Mouse (Mus musculus) ES-E14 (cell line): ENCODE results near the gene Sapcd1. TPM values are rescaled to one million over a fixed set of nuclear protein-coding genes. Genes with fewer than 3 reads are reported as not detected.
"Not testable (repeated sequence)": the region's sequence is repeated elsewhere in the genome, so short reads cannot be mapped to it uniquely, and the experiment has no call there.

ENCODE experiments used
- DNase-seq: peaks from one replicate; pipeline ENCODE4 v3.0.0-alpha.2; 2013; ENCODE audit warnings: low read depth, low spot score
- H3K27ac ChIP-seq: 2 replicates; pipeline ENCODE4 v1.5.1; 2012; ENCODE audit warnings: low read depth, mild to moderate bottlenecking, low read length, moderate library complexity, mixed read lengths; ENCODE audit not compliant: poor library complexity, insufficient read depth, severe bottlenecking
- H3K36me3 ChIP-seq: 2 replicates; pipeline ENCODE4 v1.6.1; 2012; ENCODE audit warnings: mild to moderate bottlenecking, low read length, moderate library complexity, mixed read lengths; ENCODE audit not compliant: control insufficient read depth, poor library complexity, insufficient read depth, severe bottlenecking
- H3K4me1 ChIP-seq, 2 experiments: fragments of 150-350 bp in 1 of 2; sonication (generic) in 1 of 2; 2 replicates each; pipeline ENCODE4 v1.6.1; 2012; ENCODE audit warnings: low read length in 2 of 2, mild to moderate bottlenecking in 1 of 2, mixed read lengths in 1 of 2; ENCODE audit not compliant: control insufficient read depth in 2 of 2, insufficient read depth in 2 of 2, poor library complexity in 1 of 2
- H3K4me3 ChIP-seq, 2 experiments: fragments of 150-350 bp in 1 of 2; sonication (generic) in 1 of 2; 2 replicates each; pipeline ENCODE4 v1.5.1; 2012; ENCODE audit warnings: low read length in 2 of 2, low read depth in 1 of 2, mild to moderate bottlenecking in 1 of 2, mixed read lengths in 1 of 2; ENCODE audit not compliant: insufficient read depth in 1 of 2, poor library complexity in 1 of 2, severe bottlenecking in 1 of 2
- H3K9ac ChIP-seq: 2 replicates; pipeline ENCODE4 v1.6.1; 2012; ENCODE audit warnings: low read depth, mild to moderate bottlenecking, low read length, mixed read lengths; ENCODE audit not compliant: poor library complexity, insufficient read depth, severe bottlenecking
- H3K9me3 ChIP-seq: fragments of 150-350 bp; sonication (generic); 2 replicates; pipeline ENCODE4 v1.6.1; 2012; ENCODE audit warnings: low read depth, mild to moderate bottlenecking, low read length; ENCODE audit not compliant: control insufficient read depth, insufficient read depth
- CHD2 ChIP-seq: IDR thresholded peaks from 2 replicates; pipeline ENCODE4 v1.6.1; 2014; ENCODE audit warnings: mild to moderate bottlenecking, low read depth, low read length, inconsistent platforms
- HCFC1 ChIP-seq: IDR thresholded peaks from 2 replicates; pipeline ENCODE4 v1.6.1; 2012; ENCODE audit warnings: low read length, inconsistent platforms, borderline replicate concordance; ENCODE audit not compliant: insufficient read depth
- MAFK ChIP-seq: IDR thresholded peaks from 2 replicates; pipeline ENCODE4 v1.6.1; 2014; ENCODE audit warnings: mild to moderate bottlenecking, low read depth, low read length, inconsistent platforms; ENCODE audit not compliant: insufficient read depth
- ZC3H11A ChIP-seq: IDR thresholded peaks from 2 replicates; pipeline ENCODE4 v1.6.1; 2012; ENCODE audit warnings: low read depth, mild to moderate bottlenecking, inconsistent platforms, low read length, borderline replicate concordance
- ZNF384 ChIP-seq: IDR thresholded peaks from 2 replicates; pipeline ENCODE4 v1.6.1; 2012; ENCODE audit warnings: low read depth, low read length, inconsistent platforms
- in situ Hi-C, 2 experiments: fragments of 600-800 bp; cut with MboI; formaldehyde crosslinking; loops; one replicate each; pipeline ENCODE4 v1.15.1; 2025; ENCODE audit warnings: low sequenced_read_pairs in 2 of 2, inconsistent platforms in 1 of 2; ENCODE audit not compliant: unreplicated experiment in 2 of 2
- total RNA-seq: library from RNA; depleted of rRNA; stranded (reverse); fragments of 300-350 nt; gene quantifications from 2 replicates; pipeline ENCODE4 v1.2.3, GENCODE M21; 2012

Sapcd1 gene
- total RNA-seq, 1 experiment, result 3.1 TPM

- Histone ChIP-seq H3K4me3 (no peak overlapping the region), H3K36me3 (peaks cover 84% of the 10 kb centered on the region), H3K27ac (no peak overlapping the region), H3K9ac (no peak overlapping the region), H3K9me3 (no peaks in the 10 kb centered on the region), H3K4me1 (peaks cover 0 to 8% of the 10 kb centered on the region in 2 experiments; a peak in 1 of 4 replicates)
- no peak for DNase-seq
- in situ Hi-C loops, result loop anchor here in 1 of 2 experiments (25.0 kb wide), 1 partner anchor 100 kb away; the partner anchor contains the start of genes Csnk2b, Gpank1, Ly6g5b and Ly6g5c
- TF ChIP-seq MAFK (no peak), CHD2 (no peak), HCFC1 (no peak), ZNF384 (no peak), ZC3H11A (no peak)
These were observed 15.4 kb downstream of the Sapcd1 start for GRCm38 (mm10) chr17:35012430-35012829.

GRCm38 (mm10) chr17:35011440-35011839, 16.4 kb downstream of the Sapcd1 start:
- Histone ChIP-seq H3K9me3 (no peaks in the 10 kb centered on the region), H3K9ac (no peak overlapping the region), H3K27ac (no peak overlapping the region), H3K4me1 (peaks cover 0 to 4% of the 10 kb centered on the region in 2 experiments; a peak in 1 of 4 replicates), H3K36me3 (peaks cover 83% of the 10 kb centered on the region), H3K4me3 (no peak overlapping the region)
- no peak for DNase-seq
- TF ChIP-seq MAFK (no peak), ZC3H11A (no peak), CHD2 (no peak), HCFC1 (no peak), ZNF384 (no peak)
- in situ Hi-C loops, result loop anchor here in 1 of 2 experiments (25.0 kb wide), 1 partner anchor 101 kb away; the partner anchor contains the start of genes Csnk2b, Gpank1, Ly6g5b and Ly6g5c

DNA sequence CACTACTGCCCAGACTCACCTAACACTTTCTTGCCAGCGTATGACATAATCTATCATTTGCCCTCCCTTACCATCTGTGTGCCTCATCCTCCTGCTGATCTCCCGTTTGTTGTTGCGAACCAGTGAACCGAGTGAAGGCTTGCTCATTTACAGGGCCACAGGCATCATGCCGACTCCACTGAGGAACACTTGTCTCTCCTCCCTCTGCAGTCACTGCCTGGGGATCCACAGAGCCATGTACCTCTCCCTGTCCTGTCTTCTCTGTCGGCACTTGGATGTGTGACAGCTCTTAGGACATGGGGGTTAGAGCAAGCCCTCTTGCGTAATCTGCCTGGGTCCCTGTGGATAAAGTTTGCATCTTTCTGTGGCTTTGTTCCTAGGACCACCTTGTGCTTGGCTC, 18.2 kb downstream of the Sapcd1 start:
- H3K4me3 ChIP-seq, result no peak overlapping the region
- H3K9ac ChIP-seq, result no peak overlapping the region
- peaks cover 78% of the 10 kb centered on the region for H3K36me3 ChIP-seq
- H3K4me1 ChIP-seq, result peaks cover 0 to 4% of the 10 kb centered on the region in 2 experiments; a peak in 1 of 4 replicates
- in situ Hi-C loops, result loop anchor here in 1 of 2 experiments (25.0 kb wide), 1 partner anchor 103 kb away; the partner anchor contains the start of genes Csnk2b, Gpank1, Ly6g5b and Ly6g5c
- no peaks in the 10 kb centered on the region for H3K9me3 ChIP-seq
- DNase-seq, result no peak
- H3K27ac ChIP-seq, result no peak overlapping the region
- TF ChIP-seq MAFK (no peak), HCFC1 (no peak), ZNF384 (no peak), ZC3H11A (no peak), CHD2 (no peak)

DNA sequence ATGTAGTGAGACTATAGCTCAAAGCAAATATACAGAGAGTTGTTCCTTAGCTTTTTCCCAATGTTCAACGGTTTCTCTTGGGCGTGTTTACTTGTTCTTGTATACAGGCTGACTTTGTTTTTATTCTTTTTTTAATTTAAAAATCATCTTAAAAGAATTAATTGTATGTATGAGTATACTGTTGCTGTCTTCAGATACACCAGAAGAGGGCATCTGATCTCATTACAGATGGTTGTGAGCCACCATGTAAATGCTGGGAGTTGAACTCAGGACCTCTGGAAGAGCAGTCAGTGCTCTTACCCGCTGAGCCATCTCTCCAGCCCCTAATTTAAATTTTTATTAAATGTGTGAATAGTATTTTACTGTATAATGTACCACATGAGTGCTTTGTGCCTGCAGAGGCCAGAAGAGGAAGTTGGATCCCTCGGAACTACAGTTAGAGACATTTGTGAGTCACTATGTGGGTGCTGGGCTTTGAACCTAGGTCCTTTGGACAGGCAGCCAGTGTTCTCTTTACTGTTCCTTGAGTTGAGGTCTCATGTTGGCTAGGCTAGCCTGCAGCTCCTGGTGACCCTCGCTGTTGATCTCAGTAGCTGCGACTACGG, 20.3 kb downstream of the Sapcd1 start:
- H3K9ac ChIP-seq, result no peak overlapping the region
- H3K27ac ChIP-seq, result no peak overlapping the region
- TF ChIP-seq MAFK (no peak), ZC3H11A (no peak), HCFC1 (no peak), CHD2 (no peak), ZNF384 (no peak)
- no peak overlapping the region for H3K4me3 ChIP-seq
- H3K36me3 ChIP-seq, result peaks cover 66% of the 10 kb centered on the region
- in situ Hi-C loops, result loop anchor here in 1 of 2 experiments (25.0 kb wide), 1 partner anchor 105 kb away; the partner anchor contains the start of genes Csnk2b, Gpank1, Ly6g5b and Ly6g5c
- peaks cover 7 to 13% of the 10 kb centered on the region in 2 experiments for H3K4me1 ChIP-seq
- no peaks in the 10 kb centered on the region for H3K9me3 ChIP-seq
- no peak for DNase-seq

DNA sequence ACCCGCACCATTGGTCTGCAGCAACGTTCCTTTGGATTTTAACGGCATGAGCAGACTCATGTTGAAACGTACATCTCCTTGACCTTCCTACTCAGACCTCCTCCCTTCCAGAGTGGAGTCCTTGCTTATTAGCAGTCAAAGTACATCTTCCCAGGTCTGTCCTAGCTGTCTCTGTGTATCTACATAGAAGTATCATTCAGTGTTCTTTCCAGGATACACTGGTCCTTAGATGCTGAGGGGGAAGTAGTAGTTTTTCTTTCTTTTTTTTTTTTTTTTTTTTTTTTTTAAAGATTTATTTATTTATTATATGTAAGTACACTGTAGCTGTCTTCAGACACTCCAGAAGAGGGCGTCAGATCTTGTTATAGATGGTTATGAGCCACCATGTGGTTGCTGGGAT, 21.9 kb downstream of the Sapcd1 start:
- DNase-seq, H3K27ac ChIP-seq, H3K4me3 ChIP-seq, H3K9me3 ChIP-seq, H3K9ac ChIP-seq: not testable (repeated sequence)
- in situ Hi-C loops, result loop anchor here in 1 of 2 experiments (25.0 kb wide), 1 partner anchor 106 kb away; the partner anchor contains the start of genes Csnk2b, Gpank1, Ly6g5b and Ly6g5c
- Histone ChIP-seq H3K36me3 (peaks cover 51% of the 10 kb centered on the region), H3K4me1 (peaks cover 10 to 13% of the 10 kb centered on the region in 2 experiments)
- peak; percentile 66 for TF ChIP-seq ZNF384
